Mouse (Mus musculus) MEL (cell line): ENCODE measurements around the gene Tead4. TPM values are rescaled to one million over a fixed set of nuclear protein-coding genes. Genes with fewer than 3 reads are reported as not detected.
"Not testable (repeated sequence)": the region's sequence is repeated elsewhere in the genome, so short reads cannot be mapped to it uniquely, and the experiment has no call there.

Experiments
- DNase-seq: peaks from one replicate; pipeline ENCODE4 v3.0.0; 2011; ENCODE audit warnings: low read depth, low spot score
- H3K27ac ChIP-seq: 2 replicates; pipeline ENCODE4 v1.5.1; 2012; ENCODE audit warnings: low read depth, mild to moderate bottlenecking, control low read depth, low read length, moderate library complexity; ENCODE audit not compliant: control insufficient read depth
- H3K27me3 ChIP-seq, 2 experiments: fragments of 150-350 bp in 1 of 2; sonication (generic) in 1 of 2; 2 replicates each; pipeline ENCODE4 v1.6.1; 2012; ENCODE audit warnings: low read length in 2 of 2, mild to moderate bottlenecking in 2 of 2, improper control_type of control experiment in 1 of 2, moderate library complexity in 1 of 2; ENCODE audit not compliant: insufficient read depth in 2 of 2, control insufficient read depth in 1 of 2
- H3K36me3 ChIP-seq, 2 experiments: 2 replicates each; pipeline ENCODE4 v1.6.1; 2012 to 2014; ENCODE audit warnings: low read length in 2 of 2, improper control_type of control experiment in 1 of 2, inconsistent platforms in 1 of 2, mild to moderate bottlenecking in 1 of 2; ENCODE audit not compliant: insufficient read depth in 2 of 2, control insufficient read depth in 1 of 2
- H3K4me1 ChIP-seq, 2 experiments: fragments of 150-350 bp in 1 of 2; sonication (generic) in 1 of 2; 2 replicates each; pipeline ENCODE4 v1.6.1; 2012; ENCODE audit warnings: low read length in 2 of 2, improper control_type of control experiment in 1 of 2, mild to moderate bottlenecking in 1 of 2; ENCODE audit not compliant: insufficient read depth in 2 of 2, control insufficient read depth in 1 of 2
- H3K4me3 ChIP-seq, 2 experiments: fragments of 150-350 bp in 1 of 2; sonication (generic) in 1 of 2; 2 replicates each; pipeline ENCODE4 v1.5.1; 2012; ENCODE audit warnings: low read depth in 2 of 2, low read length in 2 of 2, mild to moderate bottlenecking in 2 of 2, moderate library complexity in 2 of 2, control low read depth in 1 of 2, improper control_type of control experiment in 1 of 2; ENCODE audit not compliant: control insufficient read depth in 1 of 2, insufficient read depth in 1 of 2
- H3K79me2 ChIP-seq: 2 replicates; pipeline ENCODE4 v1.6.1; 2012; ENCODE audit warnings: mild to moderate bottlenecking, low read length, moderate library complexity; ENCODE audit not compliant: control insufficient read depth, poor library complexity, insufficient read depth
- H3K9ac ChIP-seq: 2 replicates; pipeline ENCODE4 v1.6.1; 2012; ENCODE audit warnings: low read depth, mild to moderate bottlenecking, control low read depth, low read length, moderate library complexity; ENCODE audit not compliant: control insufficient read depth, poor library complexity, severe bottlenecking
- H3K9me3 ChIP-seq: fragments of 150-350 bp; sonication (generic); replicated peaks from 2 replicates; pipeline ENCODE4 v1.6.1; 2012; ENCODE audit warnings: mild to moderate bottlenecking, low read length, improper control_type of control experiment, moderate library complexity; ENCODE audit not compliant: insufficient read depth
- CHD2 ChIP-seq: IDR thresholded peaks from 2 replicates; pipeline ENCODE4 v1.6.1; 2011; ENCODE audit warnings: low read length, improper control_type of control experiment
- ETS1 ChIP-seq: IDR thresholded peaks from 2 replicates; pipeline ENCODE4 v1.6.1; 2012; ENCODE audit warnings: low read depth, mild to moderate bottlenecking, inconsistent platforms, low read length, improper control_type of control experiment, moderate library complexity
- GABPA ChIP-seq: IDR thresholded peaks from 2 replicates; pipeline ENCODE4 v1.6.1; 2012; ENCODE audit warnings: low read depth, mild to moderate bottlenecking, inconsistent platforms, low read length, improper control_type of control experiment, moderate library complexity
- KAT2A ChIP-seq: conservative IDR thresholded peaks from 2 replicates; pipeline ENCODE4 v1.6.1; 2012; ENCODE audit warnings: low read depth, low read length, improper control_type of control experiment, inconsistent platforms
- MAX ChIP-seq: IDR thresholded peaks from 2 replicates; pipeline ENCODE4 v1.6.1; 2011; ENCODE audit warnings: low read length, improper control_type of control experiment
- MAZ ChIP-seq: IDR thresholded peaks from 2 replicates; pipeline ENCODE4 v1.6.1; 2012; ENCODE audit warnings: low read depth, mild to moderate bottlenecking, inconsistent platforms, low read length, improper control_type of control experiment
- POLR2AphosphoS2 ChIP-seq: IDR thresholded peaks from 2 replicates; pipeline ENCODE4 v1.6.1; 2011; ENCODE audit warnings: low read length, improper control_type of control experiment
- RAD21 ChIP-seq: IDR thresholded peaks from 2 replicates; pipeline ENCODE4 v1.6.1; 2011; ENCODE audit warnings: mild to moderate bottlenecking, low read depth, low read length, improper control_type of control experiment
- SIN3A ChIP-seq: IDR thresholded peaks from 2 replicates; pipeline ENCODE4 v1.6.1; 2012; ENCODE audit warnings: low read length, improper control_type of control experiment, inconsistent platforms
- ZC3H11A ChIP-seq: IDR thresholded peaks from 2 replicates; pipeline ENCODE4 v1.6.1; 2012; ENCODE audit warnings: low read depth, mild to moderate bottlenecking, inconsistent platforms, low read length, improper control_type of control experiment
- ZKSCAN1 ChIP-seq: IDR thresholded peaks from 2 replicates; pipeline ENCODE4 v1.6.1; 2012; ENCODE audit warnings: low read depth, mild to moderate bottlenecking, inconsistent platforms, low read length, improper control_type of control experiment, moderate library complexity
- polyA plus RNA-seq, 2 experiments: library from polyadenylated mRNA; stranded (reverse) in 1 of 2; unstranded in 1 of 2; fragments of >175 nt in 1 of 2; fragments of >200 nt in 1 of 2; gene quantifications; 2 replicates each; pipeline versions ENCODE4 v1.2.1 to v1.2.4; 2012; ENCODE audit warnings: low replicate concordance in 2 of 2, low read depth in 1 of 2; ENCODE audit not compliant: insufficient read length in 2 of 2, insufficient read depth in 1 of 2, missing spikeins in 1 of 2
- total RNA-seq: library from RNA; depleted of rRNA; stranded (reverse); fragments of 300-350 nt; gene quantifications from 2 replicates; pipeline ENCODE4 v1.2.3, GENCODE M21; 2012

The Tead4 gene
- total and polyA plus RNA-seq, 3 experiments, result not detected

- no peak for TF ChIP-seq MAX
- TF ChIP-seq, all 39 proteins: peak for 0
Observed at GRCm38 (mm10) chr6:128223159-128223558, 77.5 kb downstream of the Tead4 start (continued).

- not testable (repeated sequence) for H3K27me3 ChIP-seq, H3K79me2 ChIP-seq, H3K9ac ChIP-seq, H3K9me3 ChIP-seq, H3K27ac ChIP-seq, H3K36me3 ChIP-seq, H3K4me1 ChIP-seq, DNase-seq, H3K4me3 ChIP-seq
Observed at GRCm38 (mm10) chr6:128215004-128215403, 85.6 kb downstream of the Tead4 start.

- not testable (repeated sequence) for H3K79me2 ChIP-seq
Observed at GRCm38 (mm10) chr6:128209199-128209598, 91.4 kb downstream of the Tead4 start.

GRCm38 (mm10) chr6:128208491-128209170, 92.0 kb downstream of the Tead4 start:
- H3K4me1 ChIP-seq, result no peaks in the 10 kb centered on the region
- H3K4me3 ChIP-seq, result no peak overlapping the region
- no peak for DNase-seq
- no peaks in the 10 kb centered on the region for H3K79me2 ChIP-seq
- H3K9me3 ChIP-seq, result no peaks in the 10 kb centered on the region
- no peak overlapping the region for H3K9ac ChIP-seq
- H3K27me3 ChIP-seq, result no peaks in the 10 kb centered on the region
- TF ChIP-seq ZKSCAN1 (no peak), RAD21 (no peak), GABPA (no peak), CHD2 (no peak), SIN3A (no peak)
- no peak overlapping the region for H3K27ac ChIP-seq
- no peaks in the 10 kb centered on the region for H3K36me3 ChIP-seq

More at GRCm38 (mm10) chr6:128209199-128209598, 91.4 kb downstream of the Tead4 start:
- H3K36me3 ChIP-seq, H3K4me3 ChIP-seq, H3K27ac ChIP-seq, H3K9me3 ChIP-seq, H3K4me1 ChIP-seq, H3K9ac ChIP-seq, H3K27me3 ChIP-seq, DNase-seq: not testable (repeated sequence)

GRCm38 (mm10) chr6:128203557-128203956, 97.1 kb downstream of the Tead4 start:
- Histone ChIP-seq H3K9me3 (no peaks in the 10 kb centered on the region), H3K27me3 (no peaks in the 10 kb centered on the region), H3K9ac (no peak overlapping the region), H3K79me2 (no peaks in the 10 kb centered on the region), H3K4me3 (no peak overlapping the region), H3K36me3 (no peaks in the 10 kb centered on the region), H3K27ac (no peak overlapping the region), H3K4me1 (no peaks in the 10 kb centered on the region)
- TF ChIP-seq SIN3A (no peak), ZC3H11A (no peak), POLR2AphosphoS2 (no peak), ETS1 (no peak), MAZ (no peak), KAT2A (no peak)
- no peak for DNase-seq
